Mouse (Mus musculus) cerebellum, adult 9-11 months (tissue): Measurements from ENCODE around the gene Akap10.
"Not testable (repeated sequence)": the region's sequence is repeated elsewhere in the genome, so short reads cannot be mapped to it uniquely, and the experiment has no call there.

Experiments used
- DNase-seq: peaks from one replicate; pipeline ENCODE4 v3.0.0; 2022

The Akap10 gene

DNA sequence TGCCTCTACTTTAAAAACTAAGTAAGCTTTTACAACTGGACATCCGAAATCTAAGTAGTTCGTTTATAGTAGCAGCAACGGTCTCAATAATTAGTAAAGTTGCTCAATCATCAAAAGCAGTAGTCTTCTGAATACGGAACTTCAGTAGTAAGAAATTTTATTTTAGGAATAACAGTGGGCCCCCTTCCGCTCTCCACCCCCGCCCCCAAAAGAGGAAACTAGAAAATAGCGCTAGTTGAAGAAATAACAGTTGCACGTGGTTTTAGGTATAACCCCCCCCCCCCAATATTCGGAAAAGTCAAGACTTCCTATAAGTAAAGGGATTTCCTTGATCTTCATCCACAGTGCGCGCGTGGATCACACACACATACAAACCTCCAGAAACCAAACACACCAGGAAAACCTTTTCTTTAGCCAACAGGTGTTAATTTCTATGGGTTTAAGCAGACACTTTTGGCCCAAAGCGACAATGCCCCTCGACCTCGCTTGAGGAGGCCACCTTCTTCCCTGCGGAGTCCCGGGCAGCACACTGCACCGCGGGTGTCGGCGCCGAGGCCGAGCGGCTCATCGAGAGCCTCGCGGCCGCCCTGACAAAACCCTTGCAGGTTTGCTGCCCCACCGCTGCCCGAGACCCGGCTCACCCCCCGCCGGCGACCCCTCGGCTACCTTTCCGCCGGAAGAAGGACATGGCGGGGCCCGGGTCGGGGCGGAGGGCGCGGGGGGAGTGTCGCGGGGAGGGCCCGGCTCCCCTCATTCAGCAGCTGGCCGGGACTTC is 542 bp downstream of the Akap10 start:
- DNase-seq, result no peak

GRCm38 (mm10) chr11:61923309-61923708 is 6.7 kb downstream of the Akap10 start:
- no peak for DNase-seq

GRCm38 (mm10) chr11:61919702-61920101 is 10.3 kb downstream of the Akap10 start:
- DNase-seq, result no peak

- DNase-seq, result no peak
Measured at GRCm38 (mm10) chr11:61908315-61908714, 21.7 kb downstream of the Akap10 start.

DNA sequence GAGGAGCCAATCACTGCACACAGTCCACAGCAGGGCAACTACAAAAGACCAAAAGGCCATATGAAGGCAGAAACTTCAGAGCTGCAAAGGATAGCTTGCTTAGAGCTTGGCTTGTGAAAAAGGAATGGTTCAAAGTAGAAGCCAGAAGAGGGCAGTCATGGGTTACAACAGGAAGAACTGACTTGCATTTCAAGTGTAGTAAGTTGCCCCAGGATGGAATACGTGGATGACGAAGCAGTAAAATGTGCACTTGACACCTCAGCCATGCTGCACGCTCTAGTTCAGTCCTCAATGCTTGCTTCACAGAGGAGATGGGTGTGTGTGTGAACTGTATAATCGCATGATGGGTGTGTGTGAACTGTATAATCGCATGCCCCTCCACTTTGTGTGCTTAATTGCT is 47.9 kb downstream of the Akap10 start:
- no peak for DNase-seq

DNA sequence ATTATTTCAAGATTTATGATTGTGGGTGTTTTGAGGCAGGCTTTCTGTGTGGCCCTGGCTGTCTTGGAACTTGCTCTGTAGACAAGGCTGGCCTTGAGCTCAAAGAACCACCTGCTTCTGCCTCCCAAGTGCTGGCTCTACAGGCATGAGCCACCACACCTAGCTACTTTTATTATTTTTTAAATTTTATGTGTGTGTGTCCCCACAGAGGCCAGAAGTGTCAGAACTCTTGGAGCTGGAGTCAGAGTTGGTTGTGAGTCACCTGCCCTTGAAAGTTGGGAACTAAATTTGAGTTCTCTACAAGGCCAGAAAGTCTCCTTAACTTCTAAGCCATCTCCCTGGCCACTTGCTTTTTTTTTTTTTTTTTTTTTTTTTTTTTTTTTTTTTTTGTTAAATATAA is 50.1 kb downstream of the Akap10 start:
- DNase-seq, result no peak

DNA sequence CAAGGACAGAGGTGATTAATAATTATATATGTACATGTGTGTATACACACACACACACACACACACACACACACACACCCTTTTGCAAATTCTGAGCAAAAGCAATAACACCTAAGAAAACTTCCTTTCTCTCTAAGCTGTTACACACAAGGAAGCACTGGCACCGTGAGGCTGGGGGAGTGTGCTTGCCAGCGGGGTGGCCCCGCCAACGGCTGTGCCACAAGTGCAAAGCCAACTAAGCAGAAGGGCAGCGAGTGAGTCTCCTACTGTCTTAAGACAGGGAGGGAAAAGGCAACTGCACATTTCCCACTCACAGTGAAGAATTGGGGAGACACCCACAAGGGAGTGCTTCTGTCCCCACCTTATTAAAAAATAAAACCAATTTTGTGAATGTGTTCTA is 58.2 kb downstream of the Akap10 start:
- no peak for DNase-seq

DNA sequence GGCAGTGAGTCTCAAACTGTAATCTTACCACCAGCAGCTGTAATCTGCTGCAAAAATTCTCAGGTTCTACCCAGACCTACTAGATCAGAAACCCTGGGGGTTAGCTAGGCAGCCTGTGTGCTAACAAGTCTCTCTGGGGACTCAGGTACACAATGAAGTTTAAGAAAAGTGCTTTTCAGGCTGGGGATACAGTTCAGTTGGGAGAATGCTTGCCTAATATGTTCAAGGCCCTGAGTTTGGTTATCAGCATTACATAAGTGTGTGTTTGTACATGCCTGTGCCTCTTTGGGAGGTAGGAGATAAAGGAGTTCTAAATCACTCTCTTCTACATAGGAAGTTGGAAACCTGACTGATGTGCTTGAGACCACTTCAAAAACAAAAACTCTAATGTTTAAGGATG is 63.2 kb downstream of the Akap10 start:
- DNase-seq, result no peak

DNA sequence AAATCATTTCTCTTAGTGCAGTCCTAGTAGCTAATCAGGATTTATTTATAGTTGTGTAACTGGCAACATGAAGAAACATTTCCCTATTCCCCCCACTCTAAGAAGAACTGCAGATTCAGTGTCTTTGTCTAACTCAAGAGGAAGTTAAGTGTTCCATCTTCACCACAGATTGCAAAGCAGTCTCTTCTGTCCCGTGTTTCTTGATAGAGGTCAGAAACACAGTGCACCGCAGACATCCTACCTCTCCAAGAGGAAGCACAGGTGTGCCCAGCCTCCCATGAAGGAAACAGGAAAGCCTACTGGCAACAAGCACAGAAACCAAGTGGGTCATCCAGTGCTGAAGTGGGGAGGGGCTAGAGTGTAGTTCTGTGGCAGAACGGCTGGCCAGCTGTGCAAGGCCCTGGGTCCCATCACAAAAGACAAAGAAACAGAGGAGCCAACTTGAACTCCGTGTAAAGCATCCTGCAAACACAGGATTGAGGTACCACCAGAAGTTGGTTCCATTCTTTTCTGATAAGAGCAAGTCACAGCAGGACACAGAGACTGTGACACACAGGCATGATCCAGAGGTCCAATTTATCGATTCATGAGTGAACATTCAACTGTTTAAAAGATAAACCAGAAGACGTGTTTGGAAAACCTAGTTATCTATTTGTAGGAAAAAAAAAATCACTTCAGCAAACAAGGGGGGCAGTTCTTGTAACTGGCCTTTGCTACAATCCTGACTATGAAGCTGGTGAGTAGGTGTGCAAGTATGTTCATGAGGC is 68.1 kb downstream of the Akap10 start:
- DNase-seq, result no peak

- DNase-seq, result no peak
Measured at GRCm38 (mm10) chr11:61859316-61859715, 70.7 kb downstream of the Akap10 start.

DNA sequence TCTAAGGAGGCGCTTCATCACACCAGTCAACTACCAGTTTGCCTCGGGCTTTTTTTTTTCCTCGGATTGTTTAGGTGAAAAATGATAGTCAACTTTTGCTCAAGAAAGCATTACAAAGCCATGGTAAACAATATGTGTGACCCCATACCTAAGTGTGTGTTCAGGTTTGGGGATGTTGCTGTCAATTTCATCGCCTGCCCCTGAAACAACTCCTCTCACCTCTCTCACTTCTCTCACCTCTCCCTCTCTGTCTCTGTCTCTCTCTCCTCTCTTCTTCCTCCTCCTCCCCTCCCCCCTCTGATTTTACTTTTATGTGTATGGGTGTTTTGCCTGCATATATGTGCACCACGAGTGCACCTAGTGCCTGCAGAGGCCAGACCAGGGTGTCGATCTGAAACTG is 74.5 kb downstream of the Akap10 start:
- no peak for DNase-seq

GRCm38 (mm10) chr11:61854988-61855411 is 75.1 kb downstream of the Akap10 start, which contains the start of gene Ulk2:
Ulk2 (minus strand) TSS chr11:61855073.
- peak; percentile 92 for DNase-seq

DNA sequence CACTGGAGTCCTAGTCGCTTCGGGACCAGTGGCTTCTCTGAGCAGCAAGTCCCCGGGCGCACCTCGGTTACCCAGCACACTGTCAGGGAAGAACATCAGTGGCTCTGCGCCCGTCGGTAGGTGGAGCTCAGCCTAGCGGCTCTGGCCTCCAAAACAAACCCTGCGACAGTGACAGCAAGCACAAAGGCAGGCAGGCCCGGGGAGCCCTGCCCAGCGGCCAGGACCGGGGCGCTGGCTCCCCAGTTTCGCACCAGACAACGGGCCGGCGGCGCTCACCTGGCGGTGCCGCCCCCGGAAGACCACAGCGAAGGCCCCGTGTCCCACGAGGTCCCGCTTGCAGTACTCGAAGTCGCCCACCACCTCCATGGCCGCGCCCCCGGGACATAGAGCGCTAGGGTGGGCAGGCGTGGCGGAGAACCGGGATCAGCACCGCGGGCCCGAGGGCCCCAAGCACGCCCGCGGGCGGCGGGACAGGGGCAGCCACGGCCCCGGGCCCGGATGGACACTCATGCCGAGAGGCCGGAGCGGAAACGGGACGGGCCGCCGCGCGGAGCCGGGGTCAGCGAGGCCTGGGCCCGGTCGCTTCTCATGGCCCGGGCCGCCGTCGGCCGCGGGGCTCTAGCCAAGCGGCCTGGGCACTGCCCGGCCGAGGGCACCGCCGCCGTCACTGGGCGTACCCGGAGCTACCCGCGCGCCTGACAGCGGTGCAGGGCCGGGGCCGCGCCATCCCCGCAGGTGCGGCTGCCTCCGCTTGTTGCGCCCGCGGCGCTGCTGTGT is 75.7 kb downstream of the Akap10 start:
- DNase-seq, result peak; percentile 88

- DNase-seq, result no peak
Measured at GRCm38 (mm10) chr11:61853659-61854058, 76.4 kb downstream of the Akap10 start.

DNA sequence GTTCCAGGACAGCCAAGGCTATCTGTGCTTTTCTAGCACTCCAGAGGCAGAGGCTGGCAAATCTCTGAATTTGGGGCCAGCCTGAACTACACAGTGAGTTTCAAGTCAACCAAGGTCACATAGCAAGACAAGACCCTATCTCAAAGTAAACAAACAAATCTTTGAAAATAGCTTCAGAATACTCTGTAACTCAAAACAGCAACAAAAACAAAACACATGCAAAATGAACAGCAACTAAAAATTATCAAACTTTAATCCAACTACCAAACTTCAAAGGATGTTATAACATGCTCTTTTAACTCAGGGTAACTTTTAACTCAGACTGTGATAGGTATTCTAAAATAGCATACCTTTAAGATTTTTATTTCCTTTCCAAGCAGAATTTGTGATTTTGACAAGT is 77.1 kb downstream of the Akap10 start:
- no peak for DNase-seq

DNA sequence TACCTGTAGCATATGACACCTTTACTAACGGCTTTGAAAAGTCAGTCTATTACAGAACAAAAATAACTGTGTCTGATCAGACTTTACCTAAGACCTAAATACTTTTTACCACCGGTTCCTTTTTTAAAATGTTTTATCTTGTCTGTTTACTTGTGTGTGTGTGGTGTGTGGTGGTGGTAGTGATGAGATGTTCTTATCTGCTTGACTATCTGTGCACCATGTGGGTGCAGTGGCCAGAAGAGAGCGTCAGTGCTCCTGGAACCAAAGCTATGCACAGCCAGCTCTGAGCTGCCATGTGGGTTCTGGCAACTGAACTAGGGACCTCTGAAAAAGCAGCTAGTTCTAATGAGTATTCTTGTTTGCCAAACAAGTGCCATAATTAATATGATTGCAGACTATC is 78.9 kb downstream of the Akap10 start:
- DNase-seq, result no peak

- DNase-seq, result not testable (repeated sequence)
Measured at GRCm38 (mm10) chr11:61840663-61841062, 89.4 kb downstream of the Akap10 start.

- no peak for DNase-seq
Measured at GRCm38 (mm10) chr11:61839940-61840339, 90.1 kb downstream of the Akap10 start.

DNA sequence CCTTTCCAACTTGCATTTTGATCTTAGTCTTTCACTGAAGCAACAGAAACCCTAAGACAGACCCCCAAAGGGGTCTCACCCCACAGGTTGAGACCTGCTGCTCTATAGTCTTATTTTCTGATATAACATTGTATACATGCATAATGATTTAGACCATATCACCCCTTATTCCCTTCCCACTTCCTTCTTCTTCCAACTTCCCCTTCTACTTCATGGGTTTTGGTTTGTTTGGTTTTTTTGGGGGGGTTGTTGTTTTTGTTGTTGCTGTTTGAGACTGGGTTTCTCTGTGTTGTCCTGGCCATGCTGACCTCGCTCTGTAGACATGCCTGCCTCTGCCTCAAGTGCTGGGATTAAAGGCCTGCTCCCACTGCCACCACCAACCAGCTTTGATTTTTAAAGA is 90.9 kb downstream of the Akap10 start:
- DNase-seq, result no peak
